ENCODE assay signal across 8 mouse cellular contexts in the genomic region with DNA sequence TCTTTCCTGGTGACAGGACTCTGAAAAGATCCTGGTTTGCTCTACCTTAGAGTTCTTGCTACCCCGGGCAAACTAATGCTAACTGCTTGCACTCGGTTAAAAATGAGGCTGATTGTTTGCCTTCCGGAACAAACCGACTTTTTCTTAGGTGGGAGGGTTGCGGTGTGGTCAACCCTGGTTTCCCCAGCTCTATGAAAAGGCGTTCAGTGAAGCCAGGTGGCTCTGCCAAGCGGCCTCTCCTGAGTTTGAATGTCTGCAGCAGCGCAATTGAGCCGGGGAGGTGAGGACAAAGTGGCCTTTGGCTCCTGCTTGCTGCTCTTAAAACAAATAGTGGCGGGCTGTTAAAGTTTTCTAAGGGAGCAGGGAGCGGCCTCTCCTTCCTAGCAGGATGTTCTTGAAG. TPM values are rescaled to one million over a fixed set of nuclear protein-coding genes. Genes with fewer than 3 reads are reported as not detected.
DNase-seq lines count a peak whose midpoint lies in the region; ATAC-seq lines count a peak whose summit lies in the region.

No protein-coding gene starts in this region.

- H3K27ac ChIP-seq in hindbrain, embryonic 16.5 days (ENCODE audit: low read depth, low read length) = no peak overlapping the region
- H3K27ac ChIP-seq in liver, embryonic 12.5 days = no peak overlapping the region

- peak overlapping the region; percentile 47 for H3K4me3 ChIP-seq in hindbrain, embryonic 16.5 days (ENCODE audit: low read length)
- peak overlapping the region; percentile 53 for H3K4me3 ChIP-seq in liver, embryonic 12.5 days

- 27% methylated on average over 11 of the region's 11 CpGs for WGBS in hindbrain, embryonic 16.5 days
- 33% methylated on average over 11 of the region's 11 CpGs for WGBS in liver, embryonic 12.5 days (ENCODE audit: insufficient replicate concordance)

- H3K4me2 ChIP-seq in hindbrain, embryonic 16.5 days (ENCODE audit: low read length) = peak overlapping the region; percentile 96
- peak overlapping the region; percentile 75 for H3K4me2 ChIP-seq in liver, embryonic 12.5 days

- H3K9me3 ChIP-seq in hindbrain, embryonic 16.5 days (ENCODE audit: control insufficient read depth, low read length) = no peaks in the 10 kb centered on the region
- no peaks in the 10 kb centered on the region for H3K9me3 ChIP-seq in liver, embryonic 12.5 days (replicated peaks)

- intact Hi-C loops in gastrocnemius, postnatal 36 days (cut with DNase I) = no loop called here
- intact Hi-C loops in gastrocnemius, postnatal 14 days (cut with DNase I; ENCODE audit: low total_unique reads) = no loop called here

- no peaks in the 10 kb centered on the region for H3K36me3 ChIP-seq in hindbrain, embryonic 16.5 days (ENCODE audit: control insufficient read depth, insufficient read depth, low read length)
- no peaks in the 10 kb centered on the region for H3K36me3 ChIP-seq in liver, embryonic 12.5 days

- peaks cover 11% of the 10 kb centered on the region for H3K4me1 ChIP-seq in hindbrain, embryonic 16.5 days (ENCODE audit: control insufficient read depth, insufficient read depth, low read depth, low read length)
- peaks cover 20% of the 10 kb centered on the region for H3K4me1 ChIP-seq in liver, embryonic 12.5 days

- no peak overlapping the region for H3K9ac ChIP-seq in hindbrain, embryonic 16.5 days (ENCODE audit: low read depth, low read length)
- peak overlapping the region; percentile 45 for H3K9ac ChIP-seq in liver, embryonic 12.5 days

- DNase-seq in B cell, adult 2 months = peak; percentile 38 to 47
- peak; percentile 25 for DNase-seq in embryo, embryonic 11 days
- peak; percentile 38 to 42 for DNase-seq in natural killer cell, adult 2 months (ENCODE audit: low spot score in 2 of 2)
- no peak for DNase-seq in gastrocnemius, postnatal 36 days
- DNase-seq in gastrocnemius, postnatal 14 days = no peak
- DNase-seq in gastrocnemius, postnatal 4 days (ENCODE audit: low spot score in 2 of 2) = no peak

- peaks cover 23% of the 10 kb centered on the region for H3K27me3 ChIP-seq in hindbrain, embryonic 16.5 days (replicated peaks; ENCODE audit: control insufficient read depth, insufficient read depth, low read length)
- H3K27me3 ChIP-seq in liver, embryonic 12.5 days (replicated peaks) = peaks cover 39% of the 10 kb centered on the region; the same call in 1 of the 2 replicates

- ATAC-seq in hindbrain, embryonic 16.5 days = no peak
- no peak for ATAC-seq in liver, embryonic 12.5 days

RNA-seq across cellular contexts. Expression of a gene that starts 0.9 kb away (rescaled TPM):
- polyA plus RNA-seq in hindbrain, embryonic 16.5 days (2015; fragmentation: Nextera tagmentation; extraction: Ambion mirVana) = 0.59 and 0.62 TPM in 2 replicates
- 5.4 and 5.7 TPM in 2 replicates for polyA plus RNA-seq in liver, embryonic 12.5 days (2016; fragmentation: Nextera tagmentation; extraction: Ambion mirVana)
- total RNA-seq in gastrocnemius, postnatal 36 days (2021) = under 1 TPM in 1 of 2 experiments, not detected in 1; 0.51 TPM
- total RNA-seq in gastrocnemius, postnatal 14 days (2021) = under 1 TPM in 1 of 2 experiments, not detected in 1; 0.12 TPM
- total RNA-seq in gastrocnemius, postnatal 4 days (2021) = under 1 TPM; 0.47 to 0.54 TPM

RNA-seq across cellular contexts. Expression of a gene that starts 33.3 kb away (rescaled TPM):
- 0.27 and 0.28 TPM in 2 replicates for polyA plus RNA-seq in hindbrain, embryonic 16.5 days (2015; fragmentation: Nextera tagmentation; extraction: Ambion mirVana)
- 0.38 and 0.61 TPM in 2 replicates for polyA plus RNA-seq in liver, embryonic 12.5 days (2016; fragmentation: Nextera tagmentation; extraction: Ambion mirVana)
- total RNA-seq in gastrocnemius, postnatal 36 days (2021) = not detected
- not detected for total RNA-seq in gastrocnemius, postnatal 14 days (2021)
- under 1 TPM in 1 of 2 experiments, not detected in 1; 0.13 TPM for total RNA-seq in gastrocnemius, postnatal 4 days (2021)

RNA-seq across cellular contexts. Expression of a gene that starts 42.6 kb away (rescaled TPM):
- 1.2 and 1.3 TPM in 2 replicates for polyA plus RNA-seq in hindbrain, embryonic 16.5 days (2015; fragmentation: Nextera tagmentation; extraction: Ambion mirVana)
- polyA plus RNA-seq in liver, embryonic 12.5 days (2016; fragmentation: Nextera tagmentation; extraction: Ambion mirVana) = 0.19 and 0.30 TPM in 2 replicates
- not detected for total RNA-seq in gastrocnemius, postnatal 36 days (2021)
- total RNA-seq in gastrocnemius, postnatal 14 days (2021) = not detected
- not detected for total RNA-seq in gastrocnemius, postnatal 4 days (2021)

Comparison
In these comparisons a context has a peak if more than half of its experiments do, and no peak if none do; other contexts are left out.
1. DNase-seq: peak in B cell, adult 2 months (2 of 2), embryo, embryonic 11 days (single experiment) and natural killer cell, adult 2 months (2 of 2); none in gastrocnemius, postnatal 36 days (0 of 2), gastrocnemius, postnatal 14 days (single experiment) and gastrocnemius, postnatal 4 days (0 of 2).